Mouse (Mus musculus) kidney, adult 2 months (tissue): ENCODE measurements around the gene Tshz2. TPM values are rescaled to one million over a fixed set of nuclear protein-coding genes. Genes with fewer than 3 reads are reported as not detected.

Source experiments
- DNase-seq: peaks from one replicate; pipeline ENCODE4 v3.0.0; 2021
- H3K27ac ChIP-seq: fragments of 200-500 bp; 2 replicates; pipeline ENCODE4 v1.5.1; 2012; ENCODE audit warnings: low read depth, low read length, control low read depth, inconsistent platforms; ENCODE audit not compliant: insufficient read depth
- H3K27me3 ChIP-seq: fragments of 200-500 bp; replicated peaks from 2 replicates; pipeline ENCODE4 v1.6.1; 2012; ENCODE audit warnings: mild to moderate bottlenecking, moderate library complexity, low read length, inconsistent platforms; ENCODE audit not compliant: control insufficient read depth, insufficient read depth
- H3K36me3 ChIP-seq: fragments of 200-500 bp; 2 replicates; pipeline ENCODE4 v1.6.1; 2012; ENCODE audit warnings: mild to moderate bottlenecking, moderate library complexity, low read length, inconsistent platforms; ENCODE audit not compliant: control insufficient read depth, insufficient read depth
- H3K4me1 ChIP-seq: fragments of 200-500 bp; 2 replicates; pipeline ENCODE4 v1.6.1; 2011; ENCODE audit warnings: low read length; ENCODE audit not compliant: control insufficient read depth, insufficient read depth
- H3K4me3 ChIP-seq: fragments of 200-500 bp; 2 replicates; pipeline ENCODE4 v1.5.1; 2011; ENCODE audit warnings: mild to moderate bottlenecking, low read depth, low read length, control low read depth; ENCODE audit not compliant: insufficient read depth
- CTCF ChIP-seq: fragments of 200-500 bp; conservative IDR thresholded peaks from 2 replicates; pipeline ENCODE4 v1.5.1; 2011; ENCODE audit warnings: low read depth, mild to moderate bottlenecking, control low read depth, low read length, moderate library complexity, mixed read lengths; ENCODE audit not compliant: insufficient read depth, insufficient read length
- POLR2A ChIP-seq: fragments of 200-500 bp; IDR thresholded peaks from one replicate; pipeline ENCODE4 v1.6.1; 2011; ENCODE audit warnings: low read depth, low read length, control low read depth
- WGBS: fragments of 180-500 bp; shearing (Covaris S2); methylation state at CpG from one replicate; pipeline ENCODE4 v1.1.7; 2018; 5-methylcytosine and 5-hydroxymethylcytosine counted together
- polyA plus RNA-seq: library from polyadenylated mRNA; depleted of rRNA; stranded (reverse); fragments of >200 nt; gene quantifications from 2 replicates; pipeline ENCODE4 v1.2.3, GENCODE M21; 2012

Gene Tshz2
- polyA plus RNA-seq, 1 experiment = 17.6 TPM

- H3K27me3 ChIP-seq = no peaks in the 10 kb centered on the region
- 78% methylated on average over 16 of the region's 16 CpGs for WGBS
- H3K36me3 ChIP-seq = no peaks in the 10 kb centered on the region
- no peaks in the 10 kb centered on the region for H3K4me1 ChIP-seq
- no peak for TF ChIP-seq CTCF
- TF ChIP-seq POLR2A = no peak
- no peak overlapping the region for H3K4me3 ChIP-seq
- no peak overlapping the region for H3K27ac ChIP-seq
- DNase-seq = no peak
Observed at GRCm38 (mm10) chr2:169940297-169941142, 307.7 kb downstream of the Tshz2 start.

DNA sequence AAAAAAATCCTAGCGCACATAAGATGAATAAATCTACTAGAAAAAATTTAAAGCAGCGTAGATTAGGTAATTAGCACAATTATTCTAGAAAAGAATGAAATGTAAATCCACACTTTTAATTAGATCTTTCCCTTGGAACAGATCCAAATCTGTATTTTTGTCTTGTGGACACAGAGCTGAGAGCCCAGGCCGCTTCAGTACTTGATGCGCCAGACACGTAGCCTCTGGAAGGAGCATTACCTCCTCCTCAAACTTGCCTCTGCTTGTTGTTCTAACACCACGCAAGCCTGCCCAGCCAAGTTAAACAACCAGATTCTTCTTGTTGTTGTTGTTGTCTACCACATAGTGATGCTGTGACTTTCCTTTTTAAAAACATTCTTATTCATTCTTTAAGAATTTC, 310.9 kb downstream of the Tshz2 start:
- Histone ChIP-seq H3K27me3 (no peaks in the 10 kb centered on the region), H3K27ac (no peak overlapping the region), H3K36me3 (no peaks in the 10 kb centered on the region), H3K4me3 (no peak overlapping the region), H3K4me1 (no peaks in the 10 kb centered on the region)
- TF ChIP-seq CTCF (no peak), POLR2A (no peak)
- no peak for DNase-seq
- 89% methylated on average over 6 of the region's 6 CpGs for WGBS

DNA sequence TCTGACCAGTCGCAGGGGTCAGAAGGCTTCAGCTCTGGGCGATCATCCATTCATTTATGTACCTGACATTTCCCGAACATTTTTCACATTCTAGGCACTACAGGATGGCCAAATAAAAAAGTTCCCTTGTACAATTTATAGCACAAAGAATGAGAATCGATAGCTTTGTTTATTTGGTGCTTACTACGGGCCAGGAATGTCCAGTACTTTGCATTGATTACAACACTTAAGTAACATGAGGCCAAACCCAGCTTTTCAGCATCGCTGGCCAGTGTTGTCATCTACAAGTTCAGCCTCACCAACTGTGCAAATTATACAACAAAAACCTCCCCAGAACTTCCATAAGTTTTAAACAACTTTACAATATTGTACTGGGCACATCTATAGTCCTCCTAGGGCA, 315.3 kb downstream of the Tshz2 start:
- no peak overlapping the region for H3K27ac ChIP-seq
- H3K36me3 ChIP-seq = no peaks in the 10 kb centered on the region
- DNase-seq = no peak
- TF ChIP-seq POLR2A = no peak
- TF ChIP-seq CTCF = no peak
- no peaks in the 10 kb centered on the region for H3K4me1 ChIP-seq
- no peaks in the 10 kb centered on the region for H3K27me3 ChIP-seq
- 51% methylated on average over 6 of the region's 6 CpGs for WGBS
- H3K4me3 ChIP-seq = no peak overlapping the region

- WGBS = 63% methylated on average over 8 of the region's 8 CpGs
- Histone ChIP-seq H3K36me3 (no peaks in the 10 kb centered on the region), H3K27ac (no peak overlapping the region), H3K27me3 (no peaks in the 10 kb centered on the region), H3K4me1 (no peaks in the 10 kb centered on the region), H3K4me3 (no peak overlapping the region)
- peak; percentile 17 for DNase-seq
- TF ChIP-seq POLR2A (no peak), CTCF (no peak)
Observed at GRCm38 (mm10) chr2:169951041-169951440, 318.2 kb downstream of the Tshz2 start.

GRCm38 (mm10) chr2:169952981-169953380, 320.2 kb downstream of the Tshz2 start:
- no peak overlapping the region for H3K27ac ChIP-seq
- H3K4me1 ChIP-seq = no peaks in the 10 kb centered on the region
- 90% methylated on average over 2 of the region's 2 CpGs for WGBS

GRCm38 (mm10) chr2:169958736-169959573, 326.1 kb downstream of the Tshz2 start:
- Histone ChIP-seq H3K4me1 (no peaks in the 10 kb centered on the region), H3K27ac (no peak overlapping the region), H3K4me3 (no peak overlapping the region), H3K36me3 (no peaks in the 10 kb centered on the region), H3K27me3 (no peaks in the 10 kb centered on the region)
- WGBS = 39% methylated on average over 17 of the region's 17 CpGs
- no peak for DNase-seq
- TF ChIP-seq CTCF (peak; percentile 6; the same call in 1 of the 2 replicates), POLR2A (no peak)

More at GRCm38 (mm10) chr2:169952981-169953380, 320.2 kb downstream of the Tshz2 start:
- Histone ChIP-seq H3K4me3 (no peak overlapping the region), H3K27me3 (no peaks in the 10 kb centered on the region), H3K36me3 (no peaks in the 10 kb centered on the region)
- TF ChIP-seq POLR2A (no peak), CTCF (no peak)
- no peak for DNase-seq
